Mouse (Mus musculus) midbrain, embryonic 15.5 days (tissue): ENCODE results near the gene Olfr196. TPM values are rescaled to one million over a fixed set of nuclear protein-coding genes. Genes with fewer than 3 reads are reported as not detected.
"Not testable (repeated sequence)": the region's sequence is repeated elsewhere in the genome, so short reads cannot be mapped to it uniquely, and the experiment has no call there.

ENCODE experiments used
- ATAC-seq: fragments of 200-750 bp; cut with Nextera tagmentation; replicated peaks from 2 replicates; pipeline ENCODE4 v1.8.0; 2017; ENCODE audit warnings: moderate TSS enrichment
- H3K27ac ChIP-seq: fragments of 300-500 bp; sonication (generic); 2 replicates; pipeline ENCODE4 v1.5.1; 2015; ENCODE audit warnings: mild to moderate bottlenecking, inconsistent platforms
- H3K27me3 ChIP-seq: fragments of 300-500 bp; sonication (generic); replicated peaks from 2 replicates; pipeline ENCODE4 v1.6.1; 2015; ENCODE audit warnings: inconsistent platforms
- H3K36me3 ChIP-seq: fragments of 300-500 bp; sonication (generic); replicated peaks from 2 replicates; pipeline ENCODE4 v1.6.1; 2015; ENCODE audit warnings: inconsistent platforms
- H3K4me1 ChIP-seq: fragments of 300-500 bp; sonication (generic); 2 replicates; pipeline ENCODE4 v1.6.1; 2015; ENCODE audit warnings: inconsistent platforms
- H3K4me2 ChIP-seq: fragments of 300-500 bp; sonication (generic); 2 replicates; pipeline ENCODE4 v1.6.1; 2015; ENCODE audit warnings: inconsistent platforms, mild to moderate bottlenecking, moderate library complexity
- H3K4me3 ChIP-seq: fragments of 300-500 bp; sonication (generic); 2 replicates; pipeline ENCODE4 v1.5.1; 2015; ENCODE audit warnings: mild to moderate bottlenecking, inconsistent platforms
- H3K9ac ChIP-seq: fragments of 300-500 bp; sonication (generic); 2 replicates; pipeline ENCODE4 v1.6.1; 2015; ENCODE audit warnings: mild to moderate bottlenecking, inconsistent platforms
- H3K9me3 ChIP-seq: fragments of 300-500 bp; sonication (generic); 2 replicates; pipeline ENCODE4 v1.6.1; 2016; ENCODE audit warnings: inconsistent platforms
- WGBS: fragments of 180-500 bp; shearing (Covaris S2); methylation state at CpG from one replicate; pipeline ENCODE4 v1.1.7; 2015; ENCODE audit warnings: mixed read lengths; 5-methylcytosine and 5-hydroxymethylcytosine counted together
- polyA plus RNA-seq: library from polyadenylated mRNA; unstranded; fragments of >200 nt; fragmentation: Nextera tagmentation; extraction: Ambion mirVana; gene quantifications from 2 replicates; pipeline ENCODE4 v1.2.1, GENCODE M21; 2015

Gene Olfr196
- polyA plus RNA-seq = not detected in 2 replicates

GRCm38 (mm10) chr16:59170354-59170753, at the start of gene Olfr196:
Olfr196 (minus strand) TSS chr16:59170454.
- 74% methylated on average over 3 of the region's 3 CpGs for WGBS
- Histone ChIP-seq H3K4me2 (no peak within 1 kb of the TSS), H3K4me3 (no peak within 1 kb of the TSS), H3K4me1 (no peaks in the 10 kb centered on the region), H3K27me3 (no peaks in the 10 kb centered on the region), H3K36me3 (no peaks in the 10 kb centered on the region), H3K9ac (no peak within 1 kb of the TSS), H3K9me3 (no peaks in the 10 kb centered on the region), H3K27ac (no peak within 1 kb of the TSS)
- ATAC-seq = no peak

GRCm38 (mm10) chr16:59219667-59220066, 49.4 kb upstream of the Olfr196 start, which contains the start of gene Olfr199:
Olfr199 (minus strand) TSS chr16:59219767.
- H3K9me3 ChIP-seq, H3K27ac ChIP-seq, H3K9ac ChIP-seq, H3K4me2 ChIP-seq, H3K27me3 ChIP-seq, H3K36me3 ChIP-seq, ATAC-seq, H3K4me1 ChIP-seq, H3K4me3 ChIP-seq: not testable (repeated sequence)
- WGBS = 77% methylated on average over 1 of the region's 1 CpGs

GRCm38 (mm10) chr16:59217861-59218260, 47.6 kb upstream of the Olfr196 start:
- H3K9ac ChIP-seq, H3K27me3 ChIP-seq, H3K4me2 ChIP-seq, H3K9me3 ChIP-seq, H3K36me3 ChIP-seq, H3K27ac ChIP-seq, H3K4me1 ChIP-seq, ATAC-seq, H3K4me3 ChIP-seq: not testable (repeated sequence)
- 71% methylated on average over 3 of the region's 3 CpGs for WGBS

- H3K27me3 ChIP-seq, H3K4me2 ChIP-seq, H3K9me3 ChIP-seq, H3K9ac ChIP-seq, H3K36me3 ChIP-seq, H3K27ac ChIP-seq, ATAC-seq, H3K4me3 ChIP-seq, H3K4me1 ChIP-seq: not testable (repeated sequence)
- 60% methylated on average over 1 of the region's 1 CpGs for WGBS
Observed at GRCm38 (mm10) chr16:59203433-59203832, 33.2 kb upstream of the Olfr196 start, which contains the start of gene Olfr198. Olfr198 (minus strand) TSS chr16:59203533.

GRCm38 (mm10) chr16:59151996-59152395, 18.3 kb downstream of the Olfr196 start:
- H3K4me1 ChIP-seq = no peaks in the 10 kb centered on the region
- no peak overlapping the region for H3K4me3 ChIP-seq
- H3K36me3 ChIP-seq = no peaks in the 10 kb centered on the region
- H3K9me3 ChIP-seq = no peaks in the 10 kb centered on the region
- WGBS = 92% methylated on average over 2 of the region's 2 CpGs
- H3K27me3 ChIP-seq = no peaks in the 10 kb centered on the region
- no peak overlapping the region for H3K27ac ChIP-seq
- no peak overlapping the region for H3K4me2 ChIP-seq
- no peak overlapping the region for H3K9ac ChIP-seq
- no peak for ATAC-seq

GRCm38 (mm10) chr16:59146746-59147145, 23.5 kb downstream of the Olfr196 start, which contains the start of gene Olfr195:
Olfr195 (plus strand) TSS chr16:59147046.
- Histone ChIP-seq H3K27me3 (no peaks in the 10 kb centered on the region), H3K4me3 (no peak within 1 kb of the TSS), H3K4me1 (no peaks in the 10 kb centered on the region), H3K9ac (no peak within 1 kb of the TSS), H3K9me3 (no peaks in the 10 kb centered on the region), H3K36me3 (no peaks in the 10 kb centered on the region), H3K4me2 (no peak within 1 kb of the TSS), H3K27ac (no peak within 1 kb of the TSS)
- 91% methylated on average over 1 of the region's 1 CpGs for WGBS
- ATAC-seq = no peak

GRCm38 (mm10) chr16:59141105-59141504, 29.1 kb downstream of the Olfr196 start:
- no peak overlapping the region for H3K4me3 ChIP-seq
- no peak for ATAC-seq
- no peak overlapping the region for H3K27ac ChIP-seq
- H3K9ac ChIP-seq = no peak overlapping the region
- H3K36me3 ChIP-seq = no peaks in the 10 kb centered on the region
- no peaks in the 10 kb centered on the region for H3K4me1 ChIP-seq
- no peaks in the 10 kb centered on the region for H3K27me3 ChIP-seq
- H3K9me3 ChIP-seq = no peaks in the 10 kb centered on the region; the same call in 1 of the 2 replicates
- H3K4me2 ChIP-seq = no peak overlapping the region

- no peaks in the 10 kb centered on the region for H3K9me3 ChIP-seq
- H3K27ac ChIP-seq = no peak overlapping the region
- WGBS = 82% methylated on average over 1 of the region's 1 CpGs
- H3K36me3 ChIP-seq = no peaks in the 10 kb centered on the region
- no peak overlapping the region for H3K4me2 ChIP-seq
- no peak overlapping the region for H3K9ac ChIP-seq
- H3K4me1 ChIP-seq = no peaks in the 10 kb centered on the region
- ATAC-seq = no peak
- H3K27me3 ChIP-seq = no peaks in the 10 kb centered on the region
- H3K4me3 ChIP-seq = no peak overlapping the region
Observed at GRCm38 (mm10) chr16:59130740-59131139, 39.5 kb downstream of the Olfr196 start.

GRCm38 (mm10) chr16:59120969-59121368, 49.3 kb downstream of the Olfr196 start, which contains the start of gene Olfr194:
Olfr194 (minus strand) TSS chr16:59121069.
- H3K4me3 ChIP-seq = no peak within 1 kb of the TSS
- ATAC-seq = no peak
- no peaks in the 10 kb centered on the region for H3K4me1 ChIP-seq
- H3K9me3 ChIP-seq = no peaks in the 10 kb centered on the region
- H3K9ac ChIP-seq = no peak within 1 kb of the TSS
- no peak within 1 kb of the TSS for H3K4me2 ChIP-seq
- no peak within 1 kb of the TSS for H3K27ac ChIP-seq
- H3K27me3 ChIP-seq = no peaks in the 10 kb centered on the region
- no peaks in the 10 kb centered on the region for H3K36me3 ChIP-seq

Other genes starting within 250 kb of the Olfr196 start
- not detected in 2 replicates for gene Olfr181, start 241.7 kb downstream of the Olfr196 start, polyA plus RNA-seq
- not detected in 2 replicates for gene Olfr180, start 241.1 kb downstream of the Olfr196 start, polyA plus RNA-seq
- gene Olfr183, start 175.1 kb downstream of the Olfr196 start, polyA plus RNA-seq = not detected in 2 replicates
- not detected in 2 replicates for gene Olfr186, start 140.2 kb downstream of the Olfr196 start, polyA plus RNA-seq
- not detected in 2 replicates for gene Olfr187, start 130.7 kb downstream of the Olfr196 start, polyA plus RNA-seq
- gene Olfr190, start 92.4 kb downstream of the Olfr196 start, polyA plus RNA-seq = not detected in 2 replicates
- gene Olfr191, start 80.6 kb downstream of the Olfr196 start, polyA plus RNA-seq = not detected in 2 replicates
- not detected in 2 replicates for gene Olfr193, start 58.6 kb downstream of the Olfr196 start, polyA plus RNA-seq
- gene Olfr194, start 49.4 kb downstream of the Olfr196 start, polyA plus RNA-seq = not detected in 2 replicates
- not detected in 2 replicates for gene Olfr195, start 23.4 kb downstream of the Olfr196 start, polyA plus RNA-seq
- gene Olfr198, start 33.1 kb upstream of the Olfr196 start, polyA plus RNA-seq = not detected in 2 replicates
- not detected in 2 replicates for gene Olfr199, start 49.3 kb upstream of the Olfr196 start, polyA plus RNA-seq
- not detected in 2 replicates for gene Olfr201, start 102.2 kb upstream of the Olfr196 start, polyA plus RNA-seq
- not detected in 2 replicates for gene Olfr202, start 116.3 kb upstream of the Olfr196 start, polyA plus RNA-seq
- not detected in 2 replicates for gene Olfr203, start 128.4 kb upstream of the Olfr196 start, polyA plus RNA-seq
- not detected in 2 replicates for gene Olfr204, start 147.8 kb upstream of the Olfr196 start, polyA plus RNA-seq
- gene Olfr205, start 160.7 kb upstream of the Olfr196 start, polyA plus RNA-seq = not detected in 2 replicates
- gene Olfr206, start 178.8 kb upstream of the Olfr196 start, polyA plus RNA-seq = not detected in 2 replicates
- gene Olfr209, start 193.5 kb upstream of the Olfr196 start, polyA plus RNA-seq = not detected in 2 replicates
- 0.06 and 0.13 TPM in 2 replicates for gene Gabrr3, start 236.9 kb upstream of the Olfr196 start, polyA plus RNA-seq